Mouse (Mus musculus): ENCODE measurements around the gene Gprin1.
A peak's percentile ranks its signal among the peaks of the same experiment; 100 is the strongest.

Gprin1 gene

GRCm38 (mm10) chr13:54760164-54760795 lies 10.6 kb upstream of the Gprin1 start:
- ATAC-seq (ENCODE audit: low TSS enrichment): peak; percentile 41

GRCm38 (mm10) chr13:54759496-54759895 lies 9.8 kb upstream of the Gprin1 start:
- no peak for ATAC-seq (ENCODE audit: low TSS enrichment)

- no peak for ATAC-seq (ENCODE audit: low TSS enrichment)
Measured at GRCm38 (mm10) chr13:54758756-54759470, 9.2 kb upstream of the Gprin1 start.

GRCm38 (mm10) chr13:54758045-54758755 lies 8.5 kb upstream of the Gprin1 start:
- peak; percentile 54 for ATAC-seq (ENCODE audit: low TSS enrichment)

GRCm38 (mm10) chr13:54757093-54757830 lies 7.6 kb upstream of the Gprin1 start:
- ATAC-seq (ENCODE audit: low TSS enrichment): no peak

GRCm38 (mm10) chr13:54756156-54756712 lies 6.6 kb upstream of the Gprin1 start:
- no peak for ATAC-seq (ENCODE audit: low TSS enrichment)

GRCm38 (mm10) chr13:54755201-54755830 lies 5.6 kb upstream of the Gprin1 start:
- ATAC-seq (ENCODE audit: low TSS enrichment): 0 out of 2 replicates have a peak, but pooled peaks have one; percentile 14

- ATAC-seq (ENCODE audit: low TSS enrichment): no peak
Measured at GRCm38 (mm10) chr13:54754169-54755080, 4.8 kb upstream of the Gprin1 start.

- ATAC-seq (ENCODE audit: low TSS enrichment): no peak
Measured at GRCm38 (mm10) chr13:54753733-54754132, 4.1 kb upstream of the Gprin1 start.

GRCm38 (mm10) chr13:54752656-54753055 lies 3.0 kb upstream of the Gprin1 start:
- ATAC-seq (ENCODE audit: low TSS enrichment): peak; percentile 41

GRCm38 (mm10) chr13:54750699-54751098 lies 1.0 kb upstream of the Gprin1 start:
- no peak for ATAC-seq (ENCODE audit: low TSS enrichment)

GRCm38 (mm10) chr13:54749061-54749863 lies 412 bp downstream of the Gprin1 start:
- ATAC-seq (ENCODE audit: low TSS enrichment): peak; percentile 42

GRCm38 (mm10) chr13:54748721-54749060 lies 983 bp downstream of the Gprin1 start:
- no peak for ATAC-seq (ENCODE audit: low TSS enrichment)

- ATAC-seq (ENCODE audit: low TSS enrichment): no peak
Measured at GRCm38 (mm10) chr13:54748190-54748589, 1.5 kb downstream of the Gprin1 start.

GRCm38 (mm10) chr13:54746896-54747295 lies 2.8 kb downstream of the Gprin1 start:
- ATAC-seq (ENCODE audit: low TSS enrichment): no peak

- no peak for ATAC-seq (ENCODE audit: low TSS enrichment)
Measured at GRCm38 (mm10) chr13:54746110-54746509, 3.6 kb downstream of the Gprin1 start.

- no peak; the same call in 1 of the 2 replicates for ATAC-seq (ENCODE audit: low TSS enrichment)
Measured at GRCm38 (mm10) chr13:54738213-54738601, 11.5 kb downstream of the Gprin1 start.

GRCm38 (mm10) chr13:54737488-54738212 lies 12.0 kb downstream of the Gprin1 start:
- peak; percentile 53 for ATAC-seq (ENCODE audit: low TSS enrichment)

GRCm38 (mm10) chr13:54736931-54737330 lies 12.7 kb downstream of the Gprin1 start:
- no peak for ATAC-seq (ENCODE audit: low TSS enrichment)

Data from frontal cortex, adult (tissue).